Mouse (Mus musculus) stomach, embryonic 15.5 days (tissue): Measurements from ENCODE around the gene Ciz1. TPM values are rescaled to one million over a fixed set of nuclear protein-coding genes. Genes with fewer than 3 reads are reported as not detected.

Experiments
- ATAC-seq: fragments of 200-750 bp; cut with Nextera tagmentation; 2 replicates; pipeline ENCODE4 v1.8.0; 2017; ENCODE audit warnings: low read depth, moderate number of reproducible peaks, moderate TSS enrichment; ENCODE audit not compliant: insufficient read depth, low FRiP score
- H3K27ac ChIP-seq: fragments of 300-500 bp; sonication (generic); 2 replicates; pipeline ENCODE4 v1.5.1; 2015; ENCODE audit warnings: mild to moderate bottlenecking, inconsistent platforms
- H3K27me3 ChIP-seq: fragments of 300-500 bp; sonication (generic); replicated peaks from 2 replicates; pipeline ENCODE4 v1.6.1; 2015; ENCODE audit warnings: inconsistent platforms
- H3K36me3 ChIP-seq: fragments of 300-500 bp; sonication (generic); 2 replicates; pipeline ENCODE4 v1.6.1; 2015; ENCODE audit warnings: inconsistent platforms
- H3K4me1 ChIP-seq: fragments of 300-500 bp; sonication (generic); 2 replicates; pipeline ENCODE4 v1.6.1; 2015; ENCODE audit warnings: inconsistent platforms
- H3K4me2 ChIP-seq: fragments of 300-500 bp; sonication (generic); 2 replicates; pipeline ENCODE4 v1.6.1; 2015; ENCODE audit warnings: mild to moderate bottlenecking, inconsistent platforms
- H3K4me3 ChIP-seq: fragments of 300-500 bp; sonication (generic); replicated peaks from 2 replicates; pipeline ENCODE4 v1.5.1; 2015; ENCODE audit warnings: inconsistent platforms
- H3K9ac ChIP-seq: fragments of 300-500 bp; sonication (generic); 2 replicates; pipeline ENCODE4 v1.6.1; 2015; ENCODE audit warnings: inconsistent platforms
- H3K9me3 ChIP-seq: fragments of 300-500 bp; sonication (generic); 2 replicates; pipeline ENCODE4 v1.6.1; 2016; ENCODE audit warnings: inconsistent platforms
- WGBS: fragments of 180-500 bp; shearing (Covaris S2); methylation state at CpG from one replicate; pipeline ENCODE4 v1.1.7; 2015; 5-methylcytosine and 5-hydroxymethylcytosine counted together
- polyA plus RNA-seq: library from polyadenylated mRNA; unstranded; fragments of >200 nt; fragmentation: Nextera tagmentation; extraction: Ambion mirVana; gene quantifications from 2 replicates; pipeline ENCODE4 v1.2.1, GENCODE M21; 2015

Ciz1 gene
- 33.8 and 41.6 TPM in 2 replicates for polyA plus RNA-seq

GRCm38 (mm10) chr2:32352151-32353006 is at the start of gene Ciz1:
Gene Ciz1, plus strand, starts transcription at chr2:32352327.
- H3K27me3 ChIP-seq: 0 out of 2 replicates have a peak, but pooled peaks cover 3% of the 10 kb centered on the region
- peak within 1 kb of the TSS; percentile 48; the same call in 1 of the 2 replicates for H3K27ac ChIP-seq
- peaks cover 23% of the 10 kb centered on the region for H3K4me1 ChIP-seq
- H3K9me3 ChIP-seq: no peaks in the 10 kb centered on the region
- H3K36me3 ChIP-seq: no peaks in the 10 kb centered on the region
- peak within 1 kb of the TSS; percentile 60 for H3K9ac ChIP-seq
- 1% methylated on average over 44 of the region's 52 CpGs for WGBS
- peak within 1 kb of the TSS; percentile 67 for H3K4me3 ChIP-seq
- peak within 1 kb of the TSS; percentile 99 for H3K4me2 ChIP-seq
- peak; percentile 6; the same call in 1 of the 2 replicates for ATAC-seq

- Histone ChIP-seq H3K36me3 (peaks cover 74% of the 10 kb centered on the region), H3K4me3 (no peak overlapping the region), H3K27me3 (no peaks in the 10 kb centered on the region), H3K27ac (no peak overlapping the region), H3K9me3 (no peaks in the 10 kb centered on the region), H3K4me2 (no peak overlapping the region), H3K9ac (no peak overlapping the region), H3K4me1 (no peaks in the 10 kb centered on the region)
- ATAC-seq: no peak
- WGBS: 86% methylated on average over 10 of the region's 10 CpGs
Observed at GRCm38 (mm10) chr2:32302952-32303351, 49.2 kb upstream of the Ciz1 start.

- Histone ChIP-seq H3K4me1 (no peaks in the 10 kb centered on the region), H3K4me2 (no peak overlapping the region), H3K4me3 (no peak overlapping the region), H3K9ac (no peak overlapping the region), H3K27me3 (no peaks in the 10 kb centered on the region), H3K27ac (no peak overlapping the region), H3K9me3 (no peaks in the 10 kb centered on the region), H3K36me3 (peaks cover 80% of the 10 kb centered on the region)
- ATAC-seq: no peak
- 58% methylated on average over 8 of the region's 8 CpGs for WGBS
Observed at GRCm38 (mm10) chr2:32304145-32304832, 47.8 kb upstream of the Ciz1 start.

- WGBS: 87% methylated on average over 5 of the region's 5 CpGs
- Histone ChIP-seq H3K27ac (no peak overlapping the region), H3K4me1 (peaks cover 6% of the 10 kb centered on the region), H3K4me2 (no peak overlapping the region), H3K36me3 (peaks cover 75% of the 10 kb centered on the region), H3K4me3 (no peak overlapping the region), H3K27me3 (no peaks in the 10 kb centered on the region), H3K9me3 (no peaks in the 10 kb centered on the region), H3K9ac (no peak overlapping the region)
- no peak for ATAC-seq
Observed at GRCm38 (mm10) chr2:32305668-32306067, 46.5 kb upstream of the Ciz1 start.

GRCm38 (mm10) chr2:32306176-32306575 is 46.0 kb upstream of the Ciz1 start:
- Histone ChIP-seq H3K36me3 (peaks cover 72% of the 10 kb centered on the region), H3K9ac (no peak overlapping the region), H3K27me3 (no peaks in the 10 kb centered on the region), H3K27ac (no peak overlapping the region), H3K9me3 (no peaks in the 10 kb centered on the region), H3K4me3 (no peak overlapping the region), H3K4me1 (peaks cover 11% of the 10 kb centered on the region), H3K4me2 (no peak overlapping the region)
- WGBS: 86% methylated on average over 9 of the region's 9 CpGs
- ATAC-seq: no peak

- no peaks in the 10 kb centered on the region for H3K27me3 ChIP-seq
- no peak overlapping the region for H3K4me3 ChIP-seq
- no peak overlapping the region for H3K9ac ChIP-seq
- no peak for ATAC-seq
- WGBS: 90% methylated on average over 6 of the region's 6 CpGs
- H3K9me3 ChIP-seq: no peaks in the 10 kb centered on the region
- peaks cover 60% of the 10 kb centered on the region for H3K36me3 ChIP-seq
- H3K4me2 ChIP-seq: no peak overlapping the region
- no peak overlapping the region for H3K27ac ChIP-seq
- H3K4me1 ChIP-seq: peaks cover 21% of the 10 kb centered on the region
Observed at GRCm38 (mm10) chr2:32307247-32307798, 44.8 kb upstream of the Ciz1 start.

- Histone ChIP-seq H3K27me3 (no peaks in the 10 kb centered on the region), H3K9ac (no peak overlapping the region)
Observed at GRCm38 (mm10) chr2:32307941-32308760, 44.0 kb upstream of the Ciz1 start.

GRCm38 (mm10) chr2:32308870-32309568 is 43.1 kb upstream of the Ciz1 start:
- H3K27ac ChIP-seq: no peak overlapping the region
- WGBS: 84% methylated on average over 16 of the region's 16 CpGs
- no peaks in the 10 kb centered on the region for H3K27me3 ChIP-seq
- no peaks in the 10 kb centered on the region for H3K9me3 ChIP-seq
- no peak overlapping the region for H3K4me2 ChIP-seq
- H3K4me1 ChIP-seq: peaks cover 26% of the 10 kb centered on the region
- no peak overlapping the region for H3K9ac ChIP-seq
- H3K36me3 ChIP-seq: peaks cover 44% of the 10 kb centered on the region
- ATAC-seq: no peak
- H3K4me3 ChIP-seq: no peak overlapping the region

More at GRCm38 (mm10) chr2:32307941-32308760, 44.0 kb upstream of the Ciz1 start:
- Histone ChIP-seq H3K4me1 (peaks cover 26% of the 10 kb centered on the region), H3K4me3 (no peak overlapping the region), H3K36me3 (peaks cover 53% of the 10 kb centered on the region), H3K4me2 (no peak overlapping the region), H3K9me3 (no peaks in the 10 kb centered on the region), H3K27ac (no peak overlapping the region)
- no peak for ATAC-seq
- 52% methylated on average over 8 of the region's 8 CpGs for WGBS

GRCm38 (mm10) chr2:32310096-32310845 is 41.9 kb upstream of the Ciz1 start:
- WGBS: 81% methylated on average over 18 of the region's 18 CpGs
- Histone ChIP-seq H3K4me2 (peak overlapping the region; percentile 100; the same call in 1 of the 2 replicates), H3K9ac (no peak overlapping the region)

More at GRCm38 (mm10) chr2:32310096-32310845, 41.9 kb upstream of the Ciz1 start:
- no peak overlapping the region for H3K27ac ChIP-seq
- H3K4me3 ChIP-seq: 0 out of 2 replicates have a peak overlapping the region, but pooled peaks have one; percentile 72
- H3K27me3 ChIP-seq: no peaks in the 10 kb centered on the region
- H3K4me1 ChIP-seq: peaks cover 26% of the 10 kb centered on the region
- peaks cover 35% of the 10 kb centered on the region for H3K36me3 ChIP-seq
- H3K9me3 ChIP-seq: no peaks in the 10 kb centered on the region
- no peak for ATAC-seq
